Mouse (Mus musculus) ovary, postnatal 36 days (tissue): ENCODE measurements around the gene Olfr279.

Experiments used
- DNase-seq: peaks from one replicate; pipeline ENCODE4 v3.0.0; 2022; ENCODE audit warnings: low spot score, mixed read lengths

Olfr279 gene

GRCm38 (mm10) chr15:98492102-98492501 is at the start of gene Olfr279:
TSS of gene Olfr279 (plus strand) at chr15:98492402.
- DNase-seq, result no peak

- no peak for DNase-seq
Measured at GRCm38 (mm10) chr15:98444561-98444960, 47.6 kb upstream of the Olfr279 start.

- DNase-seq, result no peak
Measured at GRCm38 (mm10) chr15:98448521-98448920, 43.7 kb upstream of the Olfr279 start.

GRCm38 (mm10) chr15:98452288-98452687 is 39.9 kb upstream of the Olfr279 start, which contains the start of gene Olfr281:
TSS of gene Olfr281 (plus strand) at chr15:98452588.
- no peak for DNase-seq

- no peak for DNase-seq
Measured at GRCm38 (mm10) chr15:98469596-98469995, 22.6 kb upstream of the Olfr279 start, which contains the start of gene OR5BS1P. TSS of gene OR5BS1P (plus strand) at chr15:98469896.

- DNase-seq, result no peak
Measured at GRCm38 (mm10) chr15:98471539-98471938, 20.7 kb upstream of the Olfr279 start.

GRCm38 (mm10) chr15:98474958-98475357 is 17.2 kb upstream of the Olfr279 start:
- DNase-seq, result no peak

GRCm38 (mm10) chr15:98475382-98475781 is 16.8 kb upstream of the Olfr279 start:
- DNase-seq, result peak; percentile 37

- no peak for DNase-seq
Measured at GRCm38 (mm10) chr15:98476281-98476680, 15.9 kb upstream of the Olfr279 start.

- DNase-seq, result no peak
Measured at GRCm38 (mm10) chr15:98479568-98480102, 12.6 kb upstream of the Olfr279 start.

GRCm38 (mm10) chr15:98482701-98483100 is 9.5 kb upstream of the Olfr279 start, which contains the start of gene Lalba:
TSS of gene Lalba (minus strand) at chr15:98482721.
- no peak for DNase-seq

GRCm38 (mm10) chr15:98483907-98484886 is 8.0 kb upstream of the Olfr279 start:
- DNase-seq, result no peak

- DNase-seq, result no peak
Measured at GRCm38 (mm10) chr15:98486433-98487021, 5.7 kb upstream of the Olfr279 start.

GRCm38 (mm10) chr15:98491332-98491731 is 870 bp upstream of the Olfr279 start:
- DNase-seq, result no peak

- DNase-seq, result no peak
Measured at GRCm38 (mm10) chr15:98497631-98498030, 5.4 kb downstream of the Olfr279 start.

GRCm38 (mm10) chr15:98503317-98503716 is 11.1 kb downstream of the Olfr279 start:
- no peak for DNase-seq

- peak; percentile 55 for DNase-seq
Measured at GRCm38 (mm10) chr15:98504514-98504913, 12.3 kb downstream of the Olfr279 start.

GRCm38 (mm10) chr15:98506253-98506957 is 14.2 kb downstream of the Olfr279 start:
- no peak for DNase-seq

GRCm38 (mm10) chr15:98507321-98507720 is 15.1 kb downstream of the Olfr279 start:
- DNase-seq, result no peak

GRCm38 (mm10) chr15:98509387-98509786 is 17.2 kb downstream of the Olfr279 start:
- DNase-seq, result no peak

GRCm38 (mm10) chr15:98510438-98511385 is 18.5 kb downstream of the Olfr279 start:
- peak; percentile 66 for DNase-seq
